Mouse (Mus musculus): ENCODE data around the gene Kcnj14. TPM values are rescaled to one million over a fixed set of nuclear protein-coding genes. Genes with fewer than 3 reads are reported as not detected.

Kcnj14 gene
- total RNA-seq (2021), result under 1 TPM; 0.19 to 0.20 TPM
- long read RNA-seq, experiment 1, result 0 reads
- long read RNA-seq, experiment 2, result 0 reads

DNA sequence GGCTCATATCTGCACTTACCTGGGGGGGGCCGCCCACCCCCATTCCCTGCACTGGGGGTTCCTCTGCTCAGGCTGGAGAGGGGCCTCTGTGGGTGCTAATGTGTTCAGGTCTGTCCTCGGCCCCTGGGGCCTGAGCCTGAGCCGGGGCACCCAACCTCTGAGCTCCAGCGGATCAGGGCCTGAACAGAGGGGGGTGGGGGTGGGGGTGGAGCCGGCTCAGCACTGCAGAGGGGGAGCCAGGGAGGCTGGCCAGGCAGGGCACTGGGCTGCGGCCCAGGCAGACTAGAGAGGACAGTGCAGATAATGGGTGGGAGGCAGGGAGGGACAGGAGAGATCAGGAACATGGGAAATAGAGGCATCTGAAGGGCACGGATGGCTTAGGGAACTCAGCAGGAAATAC, at the start of gene Kcnj14:
TSS of gene Kcnj14 (minus strand) at position 185 of the 400 bp plus-strand sequence.
- no peak for DNase-seq

DNA sequence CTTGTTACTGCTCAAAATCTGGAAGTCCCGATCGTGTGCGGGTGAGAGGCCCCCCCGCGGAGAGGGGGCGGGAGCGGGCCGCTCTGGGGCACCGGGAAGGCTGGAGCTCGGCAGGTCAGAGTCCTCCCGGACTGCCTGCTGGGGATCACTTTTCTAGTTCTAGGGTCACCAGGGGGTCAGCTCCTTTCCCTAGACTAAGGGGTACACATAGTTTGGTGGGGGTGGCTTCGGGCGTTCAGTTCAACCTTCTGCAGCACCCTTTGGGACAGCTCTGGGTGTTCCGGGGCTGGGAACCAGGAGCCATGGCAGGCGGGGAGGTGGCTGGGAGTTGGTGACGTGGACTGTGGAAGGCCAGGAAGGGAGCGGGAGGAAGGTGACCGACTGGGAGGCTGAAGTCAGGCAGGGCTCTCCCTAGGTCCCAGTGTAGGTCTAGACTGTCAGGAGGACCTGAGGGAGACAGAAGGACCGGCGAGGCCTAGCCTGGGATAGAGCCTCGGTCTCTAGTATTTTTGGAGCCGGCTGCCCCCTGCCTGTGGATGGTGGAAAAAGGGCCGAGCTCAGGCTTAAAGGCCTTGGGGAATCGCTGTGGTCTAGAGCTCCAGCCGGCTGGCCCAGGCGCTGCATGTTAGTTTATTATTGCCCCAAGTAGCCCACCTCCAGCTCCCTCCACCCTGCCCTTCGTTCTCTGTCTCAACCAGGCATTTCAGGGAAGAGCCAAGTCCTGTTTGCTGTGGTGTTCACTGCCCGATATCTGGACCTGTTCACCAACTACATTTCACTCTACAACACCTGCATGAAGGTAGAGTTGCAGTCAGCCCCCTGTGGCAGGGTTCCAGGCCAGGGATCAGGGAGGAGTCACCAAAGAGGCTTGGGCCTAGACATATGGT, 48.7 kb upstream of the Kcnj14 start:
- peak; percentile 55 for DNase-seq

DNA sequence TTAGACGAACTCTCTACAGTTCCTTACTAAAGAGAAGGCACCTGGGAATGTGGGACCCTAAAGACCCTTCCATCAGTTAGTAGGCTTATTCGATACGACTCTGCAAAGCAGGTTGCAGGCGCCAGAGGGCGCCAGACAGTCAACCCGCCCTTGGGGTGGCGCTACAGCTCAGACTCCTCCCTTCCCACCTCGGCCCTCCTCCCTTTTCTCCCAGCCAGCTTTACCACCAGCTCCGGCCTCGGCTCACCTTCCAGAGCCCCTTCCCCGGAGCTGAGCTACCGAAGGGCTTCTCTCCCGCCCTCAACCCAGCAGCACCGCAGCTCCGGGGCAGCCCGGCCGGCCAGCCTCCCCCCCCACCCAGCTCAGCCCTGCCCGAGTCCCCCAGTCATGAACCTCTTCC, 48.0 kb upstream of the Kcnj14 start, which contains the start of gene Kdelr1:
TSS of gene Kdelr1 (plus strand) at position 149 of the 400 bp plus-strand sequence.
- DNase-seq, result peak; percentile 83

GRCm38 (mm10) chr7:45870282-45871058, 45.9 kb upstream of the Kcnj14 start:
- no peak for DNase-seq

DNA sequence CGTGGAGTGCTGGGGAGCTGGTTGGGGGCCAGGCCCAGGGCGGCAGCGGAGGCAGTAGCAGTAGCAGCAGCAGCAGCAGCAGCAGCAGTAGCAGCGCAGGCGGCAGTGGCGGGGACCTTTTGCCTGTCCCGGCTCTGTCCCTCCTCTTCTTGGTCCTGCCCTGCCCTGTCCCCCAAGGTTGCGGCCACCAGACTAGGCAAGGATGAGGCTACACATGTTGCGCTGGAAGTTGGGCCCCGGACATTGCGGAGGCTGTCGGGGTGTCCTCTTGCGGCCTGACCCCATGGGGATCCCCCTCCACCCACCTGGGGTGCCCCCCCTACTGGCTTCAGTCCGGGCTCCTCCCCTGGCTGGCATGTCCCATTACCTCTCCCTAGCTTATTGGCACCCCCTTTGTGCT, 45.2 kb upstream of the Kcnj14 start:
- DNase-seq, result no peak

DNA sequence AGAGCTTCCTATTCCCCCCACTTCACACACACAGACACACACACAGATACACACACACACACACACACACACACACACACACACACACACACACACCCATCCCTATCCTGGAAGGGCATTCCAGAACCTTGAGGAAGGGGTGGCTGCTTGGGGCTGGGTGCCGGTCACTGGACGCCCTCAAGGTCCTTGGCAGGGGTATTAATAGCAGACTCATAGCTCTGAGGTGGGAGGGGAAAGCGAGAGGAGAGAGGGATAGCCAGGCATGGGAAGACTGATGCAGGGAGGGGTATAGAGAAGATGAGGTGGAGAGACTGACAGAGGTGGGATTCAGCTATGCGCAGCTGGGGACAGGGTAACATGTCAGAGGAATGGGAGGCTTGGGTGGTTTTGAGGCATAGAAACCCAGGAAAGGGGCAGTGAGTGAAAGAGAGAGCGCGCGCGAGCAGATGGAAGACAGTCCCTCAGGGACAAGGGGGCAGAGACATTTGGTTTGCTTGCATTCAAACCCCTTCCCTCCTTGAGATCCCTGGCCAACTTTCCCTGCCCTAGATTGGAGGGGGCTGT, 44.6 kb upstream of the Kcnj14 start:
- no peak for DNase-seq

GRCm38 (mm10) chr7:45867871-45868270, 43.3 kb upstream of the Kcnj14 start:
- no peak for DNase-seq

DNA sequence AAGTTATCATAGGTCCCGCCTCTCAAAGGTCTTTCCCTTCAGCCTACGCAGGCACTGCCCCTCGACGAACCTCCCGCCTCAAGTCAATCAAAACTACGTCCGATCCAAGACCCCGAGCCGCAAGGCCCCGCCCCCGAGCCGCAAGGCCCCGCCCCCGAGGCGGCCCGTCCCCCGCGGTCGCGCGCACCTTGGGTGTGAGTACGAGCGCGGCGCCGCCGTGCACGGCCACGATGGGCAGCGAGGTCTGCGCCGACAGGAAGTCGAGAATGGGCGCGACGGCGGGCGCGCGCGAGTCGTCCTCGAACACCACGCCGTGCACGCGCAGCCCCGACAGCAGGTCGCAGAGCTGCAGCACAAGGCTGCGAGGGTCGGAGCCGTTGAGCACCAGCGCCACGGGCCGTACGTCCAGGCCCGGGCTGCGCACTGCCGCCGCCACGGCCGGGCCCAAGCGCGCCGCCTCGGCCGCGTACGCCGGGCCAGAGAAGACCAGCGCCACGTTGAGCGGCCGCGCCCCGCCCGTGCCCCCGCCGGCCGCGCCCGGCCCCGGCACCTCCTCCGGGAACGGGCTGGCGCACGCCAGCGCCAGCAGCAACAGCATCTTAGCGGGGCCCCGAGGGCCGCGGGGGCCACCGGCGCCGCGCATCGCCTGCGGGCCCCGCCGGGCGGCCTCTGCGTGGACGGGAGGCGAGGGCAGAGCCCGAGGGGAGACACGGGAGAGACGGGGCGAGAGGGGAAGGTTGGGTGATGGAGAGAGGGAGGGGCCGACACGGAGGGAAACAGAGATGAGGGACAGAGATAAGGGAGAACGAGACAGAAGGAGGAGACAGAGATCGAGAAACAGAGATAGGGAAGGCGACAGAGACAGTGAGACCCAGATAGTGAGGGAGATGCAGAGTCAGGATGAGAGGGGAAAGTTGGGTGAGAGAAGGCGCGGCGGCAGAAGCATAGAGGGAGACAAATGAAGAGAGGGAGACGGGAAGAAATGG, 41.6 kb upstream of the Kcnj14 start:
- DNase-seq, result peak; percentile 91

DNA sequence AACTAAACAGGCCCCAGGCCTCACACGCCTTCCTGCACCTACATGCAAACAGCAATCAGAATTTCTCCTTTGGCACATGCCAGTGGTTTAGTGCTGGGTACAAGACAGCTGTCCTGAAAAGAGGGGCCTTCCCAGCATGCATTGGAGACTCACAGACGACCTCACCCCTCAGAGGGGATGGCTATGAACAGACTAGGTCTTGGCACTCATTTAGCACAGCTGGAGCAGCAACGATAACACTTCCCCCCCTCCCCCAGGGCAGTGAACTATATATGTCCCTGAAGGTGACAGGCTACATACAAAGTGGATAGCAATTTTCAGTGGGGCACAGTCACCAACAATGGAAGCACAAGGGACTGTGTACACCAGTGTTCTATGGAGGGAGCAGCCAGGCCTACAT, 39.9 kb upstream of the Kcnj14 start:
- no peak for DNase-seq

- DNase-seq, result no peak
These were observed 38.2 kb upstream of the Kcnj14 start for GRCm38 (mm10) chr7:45862804-45863203.

DNA sequence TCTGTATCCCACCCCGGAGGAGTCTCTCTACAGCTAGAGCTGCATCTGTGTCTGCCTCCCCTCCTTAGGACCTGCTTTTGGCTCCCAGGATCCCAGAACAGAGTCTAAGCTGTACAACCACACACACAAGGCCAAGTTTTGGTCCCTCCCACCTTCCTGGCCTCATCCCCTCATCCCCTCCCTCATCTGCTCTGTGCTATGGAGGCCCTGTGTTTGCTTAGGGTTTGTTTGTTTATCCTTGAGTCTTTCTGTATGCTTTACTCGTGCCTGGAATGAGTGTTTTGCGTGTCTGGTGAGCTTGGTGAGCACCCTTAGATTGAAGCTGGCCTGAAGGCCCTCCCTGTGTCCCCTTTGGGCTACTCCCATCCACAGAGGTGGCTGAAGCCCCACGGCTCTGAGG, 34.4 kb upstream of the Kcnj14 start:
- no peak for DNase-seq

GRCm38 (mm10) chr7:45856950-45857901, 32.6 kb upstream of the Kcnj14 start:
- peak; percentile 5 for DNase-seq

GRCm38 (mm10) chr7:45853089-45853488, 28.5 kb upstream of the Kcnj14 start:
- DNase-seq, result no peak

DNA sequence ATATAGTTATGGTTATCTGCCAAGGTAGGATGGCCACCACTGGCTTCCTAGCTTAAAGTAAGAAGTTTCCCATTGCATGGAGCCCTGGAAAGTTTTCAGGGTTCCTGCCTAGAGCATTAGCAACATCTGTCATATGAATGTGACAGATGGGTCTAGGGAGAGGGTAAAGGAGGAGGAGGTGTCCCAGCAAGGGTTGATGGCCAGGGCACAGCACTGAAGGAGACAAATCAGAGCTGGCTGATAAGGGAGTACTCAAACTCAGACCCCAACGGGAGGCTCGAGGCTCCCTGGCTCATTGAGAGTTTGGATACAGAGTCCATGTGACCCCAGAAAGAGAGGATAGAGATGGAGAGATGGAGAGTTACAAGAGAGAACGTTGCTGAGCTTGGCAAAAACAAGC, 26.1 kb upstream of the Kcnj14 start:
- DNase-seq, result no peak

DNA sequence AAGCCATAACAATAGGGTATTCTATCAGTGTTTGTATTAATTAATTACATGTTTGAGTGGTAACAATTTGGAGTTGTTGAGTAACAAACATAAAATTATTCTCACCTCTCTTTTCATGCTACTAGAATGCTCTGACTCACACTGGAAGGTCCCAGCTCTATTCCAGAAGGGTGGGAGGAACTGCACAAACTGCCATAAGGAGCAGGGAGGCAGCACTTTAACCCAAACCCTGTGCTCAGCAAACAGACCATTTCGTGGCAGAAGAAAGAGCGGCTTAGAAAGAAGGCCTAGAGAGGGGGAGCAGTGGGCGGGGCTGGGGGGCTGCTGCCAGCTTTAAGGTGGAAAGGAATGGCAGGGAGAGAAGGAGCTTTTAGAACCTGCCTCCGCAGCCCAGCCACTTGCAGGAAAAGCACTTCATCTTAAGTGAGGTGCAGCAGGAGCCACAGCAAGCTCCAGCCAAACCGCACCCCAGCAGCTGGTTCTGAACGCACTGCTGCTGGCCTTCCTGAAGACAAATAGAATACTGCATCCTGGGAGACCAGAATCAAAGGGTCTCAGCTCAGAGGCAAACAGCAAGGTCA, 24.0 kb upstream of the Kcnj14 start:
- no peak for DNase-seq

- no peak for DNase-seq
These were observed 18.6 kb upstream of the Kcnj14 start for GRCm38 (mm10) chr7:45842950-45843744.

- DNase-seq, result no peak
These were observed 9.3 kb upstream of the Kcnj14 start for GRCm38 (mm10) chr7:45833924-45834323.

- DNase-seq, result no peak
These were observed 8.7 kb upstream of the Kcnj14 start for GRCm38 (mm10) chr7:45833148-45833790.

DNA sequence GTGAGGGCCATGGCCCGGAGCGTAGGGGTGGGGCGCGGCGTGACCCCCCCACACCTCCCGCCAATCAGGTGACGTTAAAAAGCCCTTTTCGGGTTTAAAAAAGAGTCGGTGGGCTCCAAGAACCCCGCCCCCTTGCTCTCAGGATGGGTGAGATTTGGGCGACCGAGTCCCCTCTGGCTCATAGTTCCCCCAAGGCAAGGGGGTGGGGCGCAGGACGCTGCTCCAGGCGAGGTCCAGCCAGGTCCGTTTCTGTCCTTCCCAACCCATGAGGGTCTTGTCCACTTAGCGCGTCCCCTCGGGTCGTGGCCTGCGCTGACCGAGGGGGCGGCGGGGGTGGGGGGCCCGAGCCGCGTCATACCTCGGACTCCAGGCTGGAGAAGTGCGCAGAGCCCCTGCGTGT, 7.8 kb upstream of the Kcnj14 start:
- no peak for DNase-seq
